Mouse (Mus musculus) right cerebral cortex, adult 2 months (tissue): ENCODE measurements around the gene Lemd1.
"Not testable (repeated sequence)": the region's sequence is repeated elsewhere in the genome, so short reads cannot be mapped to it uniquely, and the experiment has no call there.

Experiments used
- DNase-seq, 2 experiments: peaks; one replicate each; pipeline ENCODE4 v3.0.0; 2021 to 2022; ENCODE audit warnings: low spot score in 2 of 2

The Lemd1 gene

DNA sequence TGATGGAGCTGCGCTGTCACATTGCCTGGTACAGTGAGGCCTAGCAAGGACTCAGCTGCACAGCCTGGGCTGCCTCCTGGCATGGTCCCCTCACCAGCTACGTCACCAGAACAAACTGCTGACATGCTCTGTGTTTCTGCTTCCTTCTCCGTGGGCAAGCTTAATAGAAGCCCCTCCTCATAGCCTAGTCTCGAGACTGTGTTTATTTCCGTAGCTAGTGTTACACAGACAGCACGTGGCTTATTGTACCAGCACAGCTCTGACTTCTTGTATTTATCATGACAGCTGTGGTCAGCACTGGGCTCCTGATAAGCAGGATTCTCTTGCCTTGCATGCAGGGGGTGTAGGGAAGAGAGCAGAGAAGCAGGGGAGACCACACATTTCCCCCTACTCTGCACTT lies 54.9 kb downstream of the Lemd1 start:
- no peak for DNase-seq

DNA sequence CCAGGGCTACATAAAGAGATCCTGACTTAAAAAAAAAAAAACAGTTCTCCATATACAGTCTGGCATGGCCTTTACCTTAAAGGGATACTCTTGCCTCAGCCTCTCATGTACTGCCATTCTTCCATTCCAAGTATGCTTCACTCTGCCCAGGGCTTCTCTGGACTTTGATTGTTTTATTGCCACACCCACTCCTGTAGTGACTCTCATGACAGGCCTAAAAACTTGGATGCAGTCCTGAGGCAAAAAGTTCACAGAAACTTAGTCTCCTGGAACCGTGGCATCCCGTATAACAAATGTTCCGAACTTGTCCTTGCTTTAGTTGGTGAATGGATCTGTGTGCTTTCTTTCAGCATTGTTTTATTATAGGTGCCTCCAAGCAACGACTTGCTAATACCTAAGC lies 55.4 kb downstream of the Lemd1 start:
- DNase-seq = no peak

GRCm38 (mm10) chr1:132254467-132254866 lies 63.2 kb downstream of the Lemd1 start:
- DNase-seq = no peak

- DNase-seq = no peak
Observed at GRCm38 (mm10) chr1:132260331-132260730, 69.1 kb downstream of the Lemd1 start.

GRCm38 (mm10) chr1:132261058-132261457 lies 69.8 kb downstream of the Lemd1 start:
- DNase-seq = no peak

DNA sequence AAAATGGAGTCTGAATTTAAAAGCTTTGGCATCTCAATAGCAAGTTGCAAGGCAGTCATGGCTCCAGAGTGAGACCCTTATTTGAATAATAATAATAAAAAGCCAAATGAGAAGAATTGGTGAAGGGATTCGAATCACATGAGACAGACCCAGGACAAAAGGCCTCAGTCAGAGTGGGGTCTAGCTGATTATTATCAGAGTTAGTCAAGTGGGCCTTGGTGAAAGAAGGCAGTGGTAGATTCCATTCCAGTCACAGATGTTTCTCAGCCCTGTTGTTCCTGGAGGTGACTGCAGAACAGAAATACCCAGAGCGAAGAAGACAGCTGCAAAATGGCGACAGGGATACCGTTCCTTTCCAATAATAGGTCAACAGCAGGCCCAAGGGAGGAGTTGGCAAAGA lies 72.4 kb downstream of the Lemd1 start:
- DNase-seq = no peak

GRCm38 (mm10) chr1:132264577-132264976 lies 73.3 kb downstream of the Lemd1 start:
- DNase-seq = no peak

DNA sequence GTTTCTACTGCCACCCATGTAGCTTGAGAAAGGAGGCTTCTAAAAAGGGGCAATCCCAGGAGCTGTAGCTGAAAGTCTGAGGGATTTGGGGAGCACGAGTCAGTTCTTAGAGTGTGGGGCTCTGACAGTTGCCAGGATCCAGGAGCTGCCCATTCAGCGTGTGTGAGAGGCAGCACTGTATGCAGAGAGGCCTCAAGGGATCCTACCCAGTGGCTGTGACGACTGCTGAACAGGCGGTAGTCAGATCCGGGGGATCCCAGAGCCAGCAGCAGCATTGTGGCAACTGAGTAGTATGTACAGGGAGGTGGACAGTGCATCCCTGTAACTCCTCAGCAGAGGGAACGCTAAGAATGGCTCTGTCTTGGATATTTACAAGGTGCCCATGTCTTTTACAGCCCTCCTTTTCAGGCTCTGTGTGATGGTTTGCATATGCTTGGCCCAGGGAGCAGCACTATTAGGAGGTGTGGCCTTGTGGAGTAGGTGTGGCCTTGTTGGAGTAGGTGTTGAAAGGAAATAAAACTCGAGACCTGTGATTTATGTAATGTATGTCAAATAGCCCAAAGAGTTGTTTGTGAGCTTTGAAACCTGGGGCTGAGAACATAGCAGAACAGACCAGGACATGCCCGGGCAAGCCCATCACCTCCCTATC lies 74.1 kb downstream of the Lemd1 start:
- DNase-seq = no peak

DNA sequence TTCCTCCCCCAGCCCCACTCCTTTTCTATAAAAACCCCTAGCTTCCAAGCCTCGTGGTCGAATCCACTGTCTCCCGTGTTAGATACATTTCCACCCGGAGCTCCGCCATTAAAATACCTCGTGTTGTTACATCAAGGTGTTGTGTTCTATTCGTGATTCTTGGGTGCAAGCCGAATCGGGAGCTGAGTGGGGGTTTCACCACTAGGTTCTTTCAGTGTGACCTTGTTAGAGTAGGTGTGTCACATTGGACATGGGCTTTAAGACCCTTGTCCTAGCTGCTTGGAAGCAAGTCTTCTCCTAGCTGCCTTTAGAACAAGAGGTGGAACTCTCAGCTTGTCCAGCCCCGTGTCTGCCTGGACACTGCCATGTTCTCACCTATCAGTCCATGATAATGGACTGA lies 74.7 kb downstream of the Lemd1 start:
- DNase-seq = no peak

- DNase-seq = no peak
Observed at GRCm38 (mm10) chr1:132266791-132267557, 75.7 kb downstream of the Lemd1 start.

- peak in 1 of 2 experiments; percentile 24 for DNase-seq
Observed at GRCm38 (mm10) chr1:132267959-132268358, 76.7 kb downstream of the Lemd1 start.

DNA sequence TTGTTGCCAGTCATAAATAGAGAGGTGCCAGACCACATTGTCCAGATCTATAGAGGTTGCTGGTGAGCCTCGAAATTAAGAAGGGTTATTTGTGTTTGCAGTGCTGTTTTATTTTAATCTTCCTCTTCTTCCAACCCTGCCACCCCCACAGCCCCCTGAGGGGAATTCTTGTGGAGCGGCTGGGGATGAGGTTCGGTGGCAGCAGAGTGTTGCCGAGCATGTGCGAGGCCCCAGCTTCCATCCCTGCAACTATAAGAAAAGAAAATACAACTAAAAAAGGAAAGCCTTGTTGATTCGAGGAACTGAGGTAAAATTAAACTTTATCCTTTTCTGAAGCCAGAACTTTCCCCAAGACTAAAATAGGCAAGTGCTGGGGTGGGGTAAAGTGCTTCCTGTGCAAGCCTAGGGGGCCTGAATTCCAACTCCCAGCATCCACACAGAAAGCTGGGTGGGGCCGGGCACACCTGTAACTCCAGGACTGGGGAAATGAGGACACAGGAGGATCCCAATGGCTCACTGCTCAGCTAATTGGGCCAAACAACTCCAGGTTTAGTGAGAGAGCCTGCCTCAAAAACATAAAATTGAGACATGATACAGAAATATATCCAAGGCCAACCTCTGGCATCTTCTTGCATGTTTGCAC lies 77.3 kb downstream of the Lemd1 start:
- peak; percentile 33 to 38 for DNase-seq

- DNase-seq = no peak
Observed at GRCm38 (mm10) chr1:132271237-132271636, 80.0 kb downstream of the Lemd1 start.

- DNase-seq = no peak
Observed at GRCm38 (mm10) chr1:132276694-132277093, 85.5 kb downstream of the Lemd1 start.

DNA sequence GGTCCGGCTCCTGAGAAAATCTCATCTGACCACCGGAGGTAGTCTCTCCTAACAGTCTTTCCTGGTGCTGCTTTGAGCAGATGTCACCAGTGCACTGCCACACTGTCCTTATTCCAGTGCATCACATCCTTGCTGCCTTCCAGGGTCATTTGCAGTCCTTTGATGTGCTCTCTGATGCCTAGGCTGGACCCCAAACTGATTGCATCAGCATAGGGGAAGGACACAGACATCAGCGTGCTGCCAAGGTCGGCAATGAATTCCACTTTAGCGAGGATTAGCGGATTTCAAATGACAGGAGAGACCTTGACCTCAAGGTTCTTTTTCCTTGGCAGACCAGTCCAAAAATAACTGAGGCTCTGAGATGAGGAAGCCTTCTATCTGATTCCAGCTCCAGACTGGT lies 85.9 kb downstream of the Lemd1 start:
- no peak for DNase-seq

DNA sequence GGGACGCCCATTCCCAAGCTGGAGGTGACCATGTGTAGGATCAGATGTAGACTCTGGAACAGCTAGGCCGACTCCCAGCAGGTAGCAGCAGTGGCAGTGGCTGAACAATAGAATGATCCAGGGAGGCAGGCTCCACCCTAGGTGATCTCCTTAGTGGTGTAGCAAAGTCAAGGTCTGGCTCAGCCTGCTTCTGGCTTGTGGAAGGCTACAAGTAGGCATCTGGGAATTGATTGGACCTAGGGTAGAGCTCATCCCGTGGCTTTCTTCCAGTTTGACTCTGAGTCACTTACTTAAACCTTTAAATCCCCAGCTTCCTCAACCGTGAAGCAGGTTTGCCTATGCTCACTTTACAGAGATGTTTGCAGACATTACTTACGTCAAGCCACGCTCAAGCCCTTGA lies 89.4 kb downstream of the Lemd1 start:
- DNase-seq = not testable (repeated sequence)

GRCm38 (mm10) chr1:132281523-132282176 lies 90.4 kb downstream of the Lemd1 start:
- DNase-seq = no peak

DNA sequence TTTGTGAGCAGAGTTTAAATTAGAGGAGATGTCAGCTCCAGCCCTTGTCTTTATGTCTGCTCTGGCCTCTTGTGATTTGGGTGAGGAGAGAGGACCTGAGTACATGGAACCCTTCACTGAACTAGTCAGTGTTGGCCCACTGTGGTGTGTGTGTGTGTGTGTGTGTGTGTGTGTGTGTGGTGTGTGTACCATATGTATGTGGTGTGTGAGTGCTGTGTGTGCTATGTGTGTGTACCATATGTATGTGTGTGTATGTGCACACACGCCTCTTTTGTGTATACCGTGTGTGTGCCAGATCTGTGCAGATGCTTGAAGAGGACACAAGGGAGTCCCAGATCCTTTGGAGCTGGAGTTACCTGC lies 90.9 kb downstream of the Lemd1 start:
- DNase-seq = no peak

- DNase-seq = no peak
Observed at GRCm38 (mm10) chr1:132283018-132283417, 91.8 kb downstream of the Lemd1 start.

DNA sequence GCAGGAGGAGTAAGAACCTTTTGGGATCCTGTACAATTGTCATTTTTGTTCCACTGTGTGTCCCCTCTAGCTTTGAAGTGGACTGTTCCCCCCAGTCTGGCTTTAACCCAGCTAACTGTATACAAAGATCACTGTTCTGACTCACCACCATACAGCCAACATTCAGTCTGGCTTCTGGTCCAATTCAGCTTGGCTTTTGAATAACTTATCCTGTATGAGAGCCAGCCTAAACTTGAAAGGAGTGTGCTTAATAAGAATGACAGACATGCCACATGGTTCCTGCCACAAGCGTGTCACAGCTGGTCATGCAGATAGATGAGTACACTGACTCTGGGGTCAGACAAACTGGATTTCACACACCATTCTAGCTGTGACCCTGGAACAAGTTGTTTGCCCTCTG lies 95.5 kb downstream of the Lemd1 start:
- DNase-seq = no peak

GRCm38 (mm10) chr1:132287445-132287844 lies 96.2 kb downstream of the Lemd1 start:
- DNase-seq = no peak

- no peak for DNase-seq
Observed at GRCm38 (mm10) chr1:132287991-132288451, 96.8 kb downstream of the Lemd1 start.
